Mouse (Mus musculus) spleen, adult 12 weeks (tissue): ENCODE measurements around the gene Cox8b.
"Not testable (repeated sequence)": the region's sequence is repeated elsewhere in the genome, so short reads cannot be mapped to it uniquely, and the experiment has no call there.

Experiments
- DNase-seq: peaks from one replicate; pipeline ENCODE4 v3.0.0; 2022; ENCODE audit warnings: low spot score

The Cox8b gene

DNA sequence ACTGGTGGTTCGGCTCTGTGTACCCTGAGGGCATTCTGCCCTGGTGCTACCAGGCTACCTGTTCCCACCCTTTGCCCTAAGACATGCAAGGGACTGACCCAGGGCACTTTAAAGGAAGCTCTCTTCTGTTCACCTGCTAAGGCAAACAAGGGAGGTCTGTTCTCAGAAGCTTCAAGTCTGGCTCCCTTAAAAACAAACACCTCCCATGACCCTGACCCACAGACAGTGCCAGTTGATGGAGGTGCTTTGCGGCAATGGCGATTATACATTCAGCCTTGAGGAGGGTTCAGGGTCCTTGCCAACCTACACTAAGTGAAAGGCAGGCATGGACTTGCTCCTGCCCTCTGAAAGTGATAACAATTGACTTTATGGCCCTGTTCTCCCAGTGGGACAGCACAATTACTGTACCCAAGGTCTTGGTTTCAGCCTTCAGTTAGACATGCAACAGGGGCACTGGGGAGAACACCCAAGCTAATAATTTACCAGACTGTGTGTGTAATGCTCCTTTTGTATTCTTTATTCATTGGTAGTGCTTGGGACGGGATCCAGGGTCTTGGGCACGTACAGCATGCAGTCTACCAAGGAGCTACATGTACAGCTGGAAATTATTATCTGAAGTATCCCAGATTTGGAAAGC is 12.7 kb upstream of the Cox8b start:
- DNase-seq: no peak

DNA sequence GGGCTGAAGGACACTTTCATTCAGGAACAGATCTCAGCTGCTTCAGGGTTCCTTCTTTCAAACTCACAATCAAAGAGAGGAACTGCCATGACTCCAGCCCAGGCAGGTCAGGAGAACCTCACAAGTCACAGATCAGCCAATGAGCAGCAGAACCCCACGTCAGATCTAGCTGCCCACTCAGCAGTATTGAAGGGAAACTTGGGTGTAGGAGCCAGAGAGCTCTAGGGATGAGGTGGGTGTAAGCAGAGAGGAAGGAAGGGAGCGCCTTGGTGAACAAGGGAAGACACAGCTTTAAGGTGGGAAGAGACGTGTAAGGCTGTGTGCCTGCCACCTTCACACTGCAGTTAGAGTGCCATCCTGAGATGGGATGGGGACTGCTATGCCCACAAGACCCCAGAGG is 12.0 kb upstream of the Cox8b start:
- no peak for DNase-seq

DNA sequence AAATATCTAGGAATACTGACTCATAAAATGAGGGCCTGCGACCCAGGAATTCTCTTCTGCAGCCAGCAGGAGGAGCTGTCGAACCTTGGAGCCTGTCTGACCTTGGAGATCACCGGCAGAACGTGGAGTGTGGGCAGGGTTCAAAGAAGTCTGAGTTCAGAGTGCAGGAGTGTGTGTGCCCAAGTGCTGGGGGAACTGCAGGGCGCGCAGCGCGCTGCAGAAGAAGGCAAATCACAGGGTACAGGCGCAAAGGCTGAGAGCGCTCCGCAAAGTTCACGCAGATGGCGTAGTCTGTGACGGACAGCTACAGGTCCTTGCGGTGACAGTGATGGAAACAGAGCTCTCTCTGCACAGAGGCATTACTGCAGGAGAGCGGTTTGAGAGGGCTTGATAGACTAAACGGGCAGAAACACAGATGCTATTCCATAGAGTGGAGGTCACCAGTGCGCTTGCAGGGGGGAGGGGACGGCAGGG is 8.4 kb upstream of the Cox8b start:
- peak; percentile 45 for DNase-seq

DNA sequence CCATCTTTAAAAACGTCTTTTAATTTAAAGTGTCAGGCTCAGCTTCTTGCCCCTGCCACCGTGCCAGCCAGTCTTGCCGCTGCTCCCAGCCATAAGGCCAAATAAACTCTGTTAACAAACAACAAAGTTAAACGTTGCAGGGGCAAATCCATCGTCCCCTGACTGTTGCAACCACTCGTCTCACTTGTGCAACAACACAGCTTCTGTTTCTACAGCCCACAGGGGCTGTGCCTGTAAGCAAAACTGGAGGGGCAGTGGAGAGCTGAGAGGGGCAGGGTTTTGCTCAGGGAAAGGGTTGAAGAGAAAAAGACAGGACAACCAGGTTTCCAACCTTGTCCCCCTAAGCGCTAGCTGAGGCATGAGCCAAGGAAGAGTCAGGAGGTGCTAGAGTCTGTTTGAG is 7.9 kb upstream of the Cox8b start:
- no peak for DNase-seq

DNA sequence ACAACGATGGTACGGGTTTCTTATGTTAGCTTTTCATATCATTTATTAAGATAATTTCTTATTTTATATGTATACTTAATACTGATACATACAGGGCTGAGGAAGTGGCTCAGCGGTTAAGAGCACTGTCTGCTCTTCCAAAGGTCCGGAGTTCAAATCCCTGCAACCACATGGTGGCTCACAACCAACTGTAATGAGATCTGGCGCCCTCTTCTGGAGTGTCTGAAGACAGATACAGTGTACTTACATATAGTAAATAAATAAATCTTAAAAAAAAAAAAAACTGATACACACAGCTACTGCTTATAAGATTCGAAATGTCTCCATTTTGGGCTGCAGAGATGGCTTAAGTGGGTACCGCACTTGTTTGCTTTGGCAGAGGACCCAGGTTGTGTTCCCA is 7.5 kb upstream of the Cox8b start:
- no peak for DNase-seq

DNA sequence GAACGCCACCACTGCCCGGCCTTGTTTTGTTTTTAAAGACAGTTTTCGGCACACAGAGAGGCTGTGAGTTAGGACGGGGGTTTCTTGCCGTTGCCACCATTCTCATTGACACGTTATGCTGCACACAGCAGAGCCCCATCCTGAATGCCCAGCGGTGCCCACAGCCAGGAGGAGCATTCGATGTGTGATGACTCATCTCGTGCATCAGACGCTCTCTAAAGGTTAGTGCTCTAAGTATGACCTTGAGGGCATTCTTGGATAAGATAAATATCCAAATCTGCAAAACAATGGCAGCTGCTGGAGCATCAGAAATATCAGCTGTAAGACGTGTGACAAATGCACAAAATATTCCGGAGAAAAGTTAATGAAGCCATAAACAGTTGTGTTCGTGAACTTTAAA is 6.9 kb upstream of the Cox8b start:
- no peak for DNase-seq

DNA sequence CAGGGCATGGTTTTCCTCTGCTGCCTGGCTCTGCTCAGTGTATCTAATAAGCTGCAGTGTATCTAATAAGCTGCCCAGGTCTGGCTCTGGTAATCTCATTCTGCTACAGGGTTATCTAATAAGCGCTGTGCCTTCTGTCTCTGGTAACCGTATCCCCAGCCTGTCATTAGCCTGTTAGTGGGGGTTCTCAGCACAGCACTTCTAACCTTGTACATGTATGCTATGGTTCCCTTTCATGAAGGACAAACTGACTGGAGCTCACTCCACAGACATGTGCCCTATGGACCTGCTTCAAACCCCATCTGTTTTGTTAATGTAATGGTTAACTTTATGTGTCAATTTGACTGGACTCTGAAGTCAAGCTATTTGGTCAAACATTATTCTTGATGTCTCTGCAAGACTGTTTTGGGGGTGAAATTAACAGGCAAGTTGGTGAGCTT is 5.4 kb upstream of the Cox8b start:
- no peak for DNase-seq

DNA sequence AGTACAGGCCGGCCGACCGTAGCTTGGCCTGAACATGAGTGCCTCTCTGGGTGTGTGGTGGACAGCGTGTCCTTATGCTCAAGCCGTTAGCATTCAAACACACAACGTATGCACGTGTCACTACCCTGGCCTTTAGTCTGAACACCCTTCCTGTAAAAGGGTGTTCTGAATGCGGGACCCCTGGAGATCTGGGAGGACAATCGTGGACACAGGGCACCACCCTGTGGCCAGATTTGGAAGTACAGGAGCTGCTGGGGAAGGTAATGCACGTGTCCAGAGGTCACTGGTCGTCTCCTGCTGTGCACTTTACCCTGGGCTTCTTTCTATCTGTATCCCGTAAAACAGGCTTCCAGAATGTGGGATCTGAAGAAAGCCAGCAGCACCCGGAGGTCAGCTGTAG is 3.0 kb upstream of the Cox8b start:
- peak; percentile 60 for DNase-seq

DNA sequence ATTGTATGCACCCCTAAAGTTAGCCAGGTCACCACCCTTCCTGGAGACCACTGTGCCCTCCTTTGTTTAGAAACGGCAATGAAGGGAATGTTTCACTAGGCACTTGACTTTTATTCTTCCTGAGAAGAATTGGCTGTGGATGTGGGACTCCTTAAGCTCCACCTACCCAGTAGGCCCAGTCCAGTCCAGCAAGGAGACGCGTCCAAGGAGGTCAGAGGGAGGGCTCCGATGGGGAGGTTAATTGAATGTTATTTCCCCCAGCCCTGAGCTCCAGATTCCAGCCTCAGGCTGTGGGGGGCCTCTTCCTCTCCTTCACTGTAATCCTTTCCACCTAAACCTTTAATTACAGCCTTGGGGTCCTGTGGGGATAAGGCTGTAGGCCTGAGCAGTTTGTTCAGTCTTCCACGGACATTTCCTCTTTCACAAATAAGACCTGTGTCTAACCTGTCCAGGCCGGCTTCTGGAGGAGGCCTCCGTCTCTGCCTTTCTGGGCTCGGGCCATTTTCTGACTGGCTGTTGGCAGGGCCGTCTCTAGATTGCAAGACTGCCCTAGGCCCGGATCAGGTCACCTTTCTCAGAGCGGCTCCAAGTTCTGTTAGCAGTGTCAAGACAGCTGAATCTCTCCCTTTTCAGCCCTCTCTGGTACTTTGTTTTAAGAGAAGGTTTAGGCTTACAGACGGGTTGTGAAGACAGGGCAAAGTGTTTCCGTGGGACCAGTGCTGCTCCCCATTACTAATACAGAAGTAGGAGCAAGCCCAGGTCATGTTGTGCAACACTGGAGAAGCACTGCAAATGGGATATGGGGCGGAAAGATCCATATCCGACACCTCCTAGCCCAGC is 2.0 kb upstream of the Cox8b start:
- no peak for DNase-seq

DNA sequence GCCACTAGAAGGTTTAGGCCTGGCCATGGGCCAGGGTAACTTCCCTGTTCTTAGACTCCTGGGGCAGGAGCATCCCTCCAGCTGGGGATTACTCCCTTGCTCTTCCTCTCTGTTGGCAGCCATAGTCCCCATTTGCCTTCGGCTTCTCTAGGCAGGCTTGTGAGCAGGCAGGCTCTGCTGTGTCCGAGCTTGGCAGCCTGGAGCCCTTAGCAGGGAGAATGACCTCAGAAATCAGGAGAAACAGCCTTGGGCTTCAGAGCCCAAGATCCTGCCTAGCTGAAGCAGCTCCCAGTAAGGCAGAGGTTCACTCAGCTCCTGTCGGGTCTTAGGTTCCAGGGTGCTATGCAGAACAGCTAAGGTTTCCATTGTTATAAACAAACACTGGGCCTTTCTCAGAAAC is 1.1 kb downstream of the Cox8b start:
- no peak for DNase-seq

DNA sequence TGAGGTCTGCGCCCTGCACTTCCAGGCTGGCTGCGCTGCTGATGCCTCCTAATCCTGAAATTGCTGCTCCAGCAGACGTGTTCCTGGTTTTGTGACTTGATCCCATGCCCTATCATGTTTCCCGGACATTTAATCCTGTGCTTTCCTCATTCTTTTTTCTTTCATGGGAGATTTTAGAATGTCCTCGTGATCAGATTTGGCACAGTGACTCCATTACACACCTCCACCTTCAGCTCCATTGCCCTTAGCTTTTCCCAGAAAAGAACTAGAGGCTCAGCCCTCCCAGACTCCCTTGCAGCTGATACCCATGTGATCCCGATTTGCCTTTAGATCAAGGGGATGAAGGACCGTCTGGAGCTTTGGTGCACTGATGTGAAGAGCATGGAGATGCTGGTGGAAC is 2.4 kb downstream of the Cox8b start:
- DNase-seq: no peak

DNA sequence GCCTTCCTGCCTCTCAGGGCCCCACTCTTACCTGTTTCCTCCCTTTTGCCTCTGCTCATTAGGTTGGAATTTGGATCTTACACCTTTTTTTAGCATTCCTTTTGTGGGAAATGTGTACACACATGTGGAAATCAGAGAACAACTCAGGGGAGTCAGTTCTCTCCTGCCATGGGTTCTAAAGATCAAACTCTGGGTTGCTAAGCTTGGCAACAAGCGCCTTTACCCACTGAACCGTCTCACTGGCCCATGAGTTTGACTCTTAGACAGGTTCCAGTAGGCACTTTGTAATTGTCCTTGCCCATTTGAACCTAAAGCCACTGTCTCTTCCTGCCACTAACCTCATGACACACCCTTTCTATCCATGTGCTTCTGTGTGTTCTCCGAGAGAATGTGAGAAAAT is 5.6 kb downstream of the Cox8b start:
- no peak for DNase-seq

DNA sequence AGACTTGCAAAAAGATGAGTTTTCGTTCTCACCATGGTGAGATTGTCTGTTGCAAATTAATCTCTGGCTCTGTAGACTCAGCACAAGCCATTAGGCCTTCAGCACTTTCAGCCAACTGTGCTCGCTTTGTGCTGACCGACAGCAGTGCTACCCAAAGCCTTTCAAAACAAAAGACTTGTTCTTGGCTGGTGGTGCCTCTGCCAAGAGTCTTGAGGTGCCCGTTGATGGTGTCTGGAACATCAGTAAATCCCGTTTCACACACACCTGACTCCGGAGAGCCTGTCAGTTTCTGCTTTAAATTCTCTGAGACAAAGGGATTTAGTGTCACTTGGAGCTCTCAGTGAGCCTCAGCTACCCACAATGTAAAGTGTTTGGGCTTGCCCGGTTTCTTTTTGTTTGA is 6.2 kb downstream of the Cox8b start:
- no peak for DNase-seq

DNA sequence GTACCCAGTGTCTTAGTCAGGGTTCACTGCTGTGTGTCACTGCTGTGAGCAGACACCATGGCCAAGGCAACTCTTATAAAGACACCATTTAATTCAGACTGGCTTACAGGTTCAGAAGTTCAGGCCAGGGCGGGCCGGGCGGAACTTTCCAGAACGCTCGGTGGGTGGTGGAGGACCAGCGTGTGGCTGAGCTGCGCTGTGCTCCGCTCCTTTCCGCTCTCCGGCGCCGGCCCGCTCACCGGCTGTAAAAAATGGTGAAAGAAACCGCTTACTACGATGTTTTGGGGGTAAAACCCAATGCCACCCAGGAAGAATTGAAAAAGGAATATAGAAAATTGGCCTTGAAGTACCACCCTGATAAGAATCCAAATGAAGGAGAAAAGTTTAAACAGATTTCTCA is 9.6 kb downstream of the Cox8b start:
- not testable (repeated sequence) for DNase-seq

DNA sequence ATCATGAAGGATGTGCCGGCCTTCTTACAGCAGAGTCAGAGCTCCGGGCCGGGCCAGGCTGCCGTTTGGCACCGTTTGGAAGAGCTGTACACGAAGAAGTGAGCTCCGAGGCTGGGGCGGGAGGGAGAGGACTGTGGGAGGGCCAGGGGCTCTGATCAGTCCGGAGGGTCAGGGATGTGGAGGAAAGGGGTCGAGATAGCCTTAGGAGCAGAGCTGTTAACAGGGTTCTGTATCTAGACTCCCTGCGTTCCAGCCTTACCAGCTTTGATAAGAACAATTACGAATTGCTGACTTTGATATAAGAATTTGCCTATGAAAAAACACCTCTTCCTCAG is 17.8 kb downstream of the Cox8b start:
- no peak for DNase-seq

DNA sequence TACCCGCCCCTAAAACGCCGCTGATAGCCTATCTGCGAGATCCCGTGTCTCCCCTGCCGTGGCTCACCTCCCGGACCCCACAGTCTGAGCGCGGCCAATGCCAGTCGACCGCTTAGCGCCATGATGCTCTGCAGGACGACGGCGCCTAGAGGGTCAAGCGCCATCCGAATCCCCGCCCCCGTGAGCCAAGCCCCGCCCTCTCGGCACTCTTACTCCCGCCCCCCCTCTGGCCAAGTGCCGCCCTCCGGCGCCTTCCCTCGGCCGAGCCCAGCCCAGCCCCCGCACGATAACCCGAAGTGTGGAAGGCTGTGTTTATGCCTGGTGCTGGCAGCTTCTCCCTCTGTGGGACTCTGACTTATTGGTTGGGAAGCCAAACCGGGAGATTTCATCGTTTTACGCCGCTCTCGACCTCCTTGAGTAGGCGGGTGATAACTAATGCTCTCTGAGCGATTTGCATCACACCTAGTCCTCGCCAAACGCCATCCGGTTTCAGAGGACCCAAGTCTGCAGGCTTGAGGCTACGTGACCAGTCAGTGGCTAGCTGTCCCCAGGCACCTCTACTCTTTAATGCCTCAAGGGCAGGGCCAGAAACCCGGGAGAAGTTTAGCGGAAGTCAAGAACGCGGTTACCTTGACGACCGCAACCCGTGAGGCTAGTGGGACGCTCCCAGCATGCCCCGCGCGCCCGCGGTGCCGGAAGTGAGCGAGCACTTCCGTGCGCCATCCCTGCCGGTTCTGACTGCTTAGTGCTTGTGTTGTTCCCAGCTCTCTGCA is 18.4 kb downstream of the Cox8b start, which contains the start of the genes Psmd13 and Sirt3:
Psmd13 (plus strand) TSS at position 273 of the 773 bp plus-strand sequence.
Sirt3 (minus strand) TSS at position 614 of the 773 bp plus-strand sequence.
- peak; percentile 91 for DNase-seq

DNA sequence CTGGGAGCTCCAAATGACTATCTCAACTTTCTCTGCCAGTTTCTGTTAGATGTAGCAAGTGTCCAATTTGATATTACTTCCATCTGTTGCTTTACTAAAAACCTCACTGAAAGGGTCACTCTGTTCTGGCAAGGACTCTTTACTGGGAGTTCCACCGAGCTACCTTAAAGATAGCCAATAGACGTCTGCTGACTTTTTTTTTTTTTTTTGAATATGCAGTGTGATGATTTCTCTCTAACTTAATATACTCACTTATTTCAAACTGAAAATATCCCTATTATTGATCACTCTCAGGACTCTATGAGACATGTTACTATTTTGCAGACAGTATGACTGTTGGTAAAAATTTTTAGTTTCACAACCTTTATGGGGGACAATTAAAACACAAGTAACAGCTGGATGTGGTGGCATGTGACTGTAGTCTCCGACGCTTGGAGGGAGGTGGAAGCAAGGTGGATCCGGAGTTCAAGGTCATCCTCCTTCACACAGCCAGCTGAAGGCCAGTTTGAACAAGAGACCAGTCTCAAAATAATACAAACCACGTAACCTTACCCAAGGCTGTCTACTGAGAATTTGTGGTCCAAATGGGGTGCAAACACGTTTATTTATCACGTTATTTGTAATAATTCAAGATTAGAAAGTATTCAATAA is 19.3 kb downstream of the Cox8b start:
- no peak for DNase-seq

DNA sequence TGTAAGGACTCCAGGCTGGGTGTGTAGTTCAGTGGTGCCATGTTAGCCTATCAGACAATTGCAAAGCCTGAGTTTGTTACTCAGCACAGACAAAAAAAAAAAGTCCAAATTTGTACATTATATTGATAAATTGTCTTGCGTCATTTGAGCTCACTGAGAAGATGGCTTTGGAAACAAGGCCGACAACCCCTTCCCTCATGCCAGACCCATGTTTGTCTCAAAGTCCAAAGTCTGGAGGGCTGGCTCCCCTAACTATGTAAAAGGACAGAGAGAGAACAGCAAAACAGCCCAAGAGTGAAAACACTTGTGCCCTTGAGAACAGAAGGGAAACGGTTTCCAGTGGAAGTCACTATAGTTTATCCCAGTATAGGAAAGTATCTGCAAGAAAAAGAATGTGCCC is 19.8 kb downstream of the Cox8b start:
- no peak for DNase-seq

DNA sequence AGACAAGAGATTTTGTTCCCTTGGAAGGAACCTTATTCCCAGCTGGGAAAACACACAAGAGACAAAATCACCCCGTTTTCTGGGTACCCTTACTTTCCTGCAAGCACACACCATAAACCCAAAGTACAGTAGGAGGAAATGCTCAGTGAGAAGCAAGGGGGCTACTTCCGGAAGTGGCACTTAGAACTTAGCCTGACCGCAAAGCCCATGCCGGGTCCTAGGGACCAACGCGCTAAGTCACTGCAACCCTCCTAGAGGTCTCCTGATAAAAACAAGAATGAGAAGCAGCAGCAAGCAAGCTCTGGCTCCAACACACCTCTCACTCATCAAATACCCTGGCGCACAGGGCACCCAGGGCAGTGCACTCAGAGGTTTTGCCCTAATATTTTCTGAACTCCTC is 20.9 kb downstream of the Cox8b start:
- no peak for DNase-seq

DNA sequence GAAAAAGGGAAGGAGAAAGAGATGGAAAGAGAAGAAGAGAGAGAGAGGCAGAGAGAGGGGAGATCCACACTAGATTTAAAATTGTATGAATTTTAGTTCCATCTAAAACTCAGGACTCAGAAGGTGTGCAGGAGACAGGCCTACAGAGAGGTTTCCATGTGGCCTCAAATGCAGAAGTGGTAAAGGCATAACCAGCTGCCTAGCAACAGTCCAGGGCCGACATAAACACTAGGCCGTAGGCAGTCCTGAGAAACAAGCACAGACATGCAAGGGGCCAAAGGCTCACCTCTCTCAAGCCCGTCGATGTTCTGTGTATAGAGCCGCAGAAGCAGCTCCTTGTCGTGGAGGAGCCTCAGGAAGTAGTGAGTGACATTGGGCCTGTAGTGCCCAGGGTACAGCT is 22.9 kb downstream of the Cox8b start:
- no peak for DNase-seq

DNA sequence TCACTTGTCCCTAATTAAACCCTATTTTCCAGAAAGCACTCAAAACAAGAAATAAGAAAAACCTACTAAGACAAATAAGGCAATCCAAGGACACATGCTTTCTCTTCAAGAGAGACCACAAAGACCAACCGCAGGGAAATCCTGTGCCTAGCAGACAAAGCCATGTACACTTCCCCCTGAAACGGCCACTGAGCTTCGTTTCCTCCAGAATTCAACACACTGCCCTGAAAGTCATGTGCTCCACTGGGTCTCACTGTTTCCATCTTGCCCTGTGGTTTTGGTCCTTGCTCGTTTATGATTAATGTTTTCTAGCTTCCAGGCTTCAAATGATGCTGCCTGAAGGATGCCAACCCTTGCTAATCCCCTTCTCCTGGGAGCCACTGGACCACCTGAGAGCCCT is 26.0 kb downstream of the Cox8b start:
- no peak for DNase-seq

DNA sequence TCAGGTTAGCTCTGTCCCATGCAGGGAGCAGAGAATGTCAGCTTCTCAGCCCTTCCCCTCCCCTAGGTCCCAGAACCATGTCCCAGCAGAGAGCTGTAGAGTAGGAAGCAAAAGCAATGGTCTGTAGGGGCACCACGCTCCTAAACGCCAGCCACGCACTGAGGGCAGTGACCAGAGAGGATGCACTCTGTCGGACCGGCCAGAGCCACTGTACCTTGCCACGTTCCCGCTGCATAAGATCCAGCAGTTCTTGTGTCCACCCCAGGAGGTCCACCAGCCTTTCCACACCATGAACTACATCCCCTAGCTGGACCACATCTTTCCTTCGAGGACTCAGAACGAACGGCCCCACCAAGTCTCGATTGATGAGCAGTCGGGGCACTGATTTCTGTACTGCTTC is 35.5 kb downstream of the Cox8b start:
- DNase-seq: no peak
